Mouse (Mus musculus): ENCODE measurements around the gene Ring1. TPM values are rescaled to one million over a fixed set of nuclear protein-coding genes. Genes with fewer than 3 reads are reported as not detected.
A peak's percentile ranks its signal among the peaks of the same experiment; 100 is the strongest.
"Not testable (repeated sequence)": the region's sequence is repeated elsewhere in the genome, so short reads cannot be mapped to it uniquely, and the experiment has no call there.

The Ring1 gene
- polyA plus RNA-seq, 2 experiments, result 1.2 to 9.7 TPM

DNA sequence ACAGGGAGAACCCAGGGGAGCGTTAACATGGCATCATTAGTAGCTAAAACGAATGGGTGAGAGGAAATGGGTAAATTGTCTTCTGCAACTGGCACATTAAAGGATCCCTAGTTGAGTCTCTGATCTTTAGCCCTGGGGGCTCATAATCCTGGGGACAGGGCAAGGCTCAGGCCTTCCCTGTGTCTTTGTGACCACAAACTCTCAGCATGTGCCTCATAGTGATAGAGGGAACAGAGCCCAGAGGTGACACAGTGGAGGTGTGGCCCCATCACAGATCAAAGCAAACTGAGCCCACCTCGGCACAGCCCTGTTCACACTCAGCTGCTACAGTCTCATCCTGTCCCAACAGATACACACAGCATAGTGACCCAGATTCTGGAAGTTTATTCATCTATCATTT is 28.8 kb downstream of the Ring1 start:
- Histone ChIP-seq H3K9ac (replicated peaks) (no peak overlapping the region), H3K36me3 (replicated peaks; ENCODE audit: control insufficient read depth, insufficient read depth, low read depth) (no peaks in the 10 kb centered on the region), H3K27ac (no peak overlapping the region), H3K27me3 (ENCODE audit: control insufficient read depth, insufficient read depth, low read length) (peaks cover 4% of the 10 kb centered on the region; the same call in 1 of the 2 replicates), H3K4me3 (ENCODE audit: insufficient read depth in 1 of 2, low read depth in 2 of 2, low read length in 2 of 2) (no peak overlapping the region), H3K4me2 (ENCODE audit: low read depth) (no peak overlapping the region), H3K4me1 (replicated peaks; ENCODE audit: control insufficient read depth in 2 of 2, insufficient read depth in 2 of 2, low read length in 1 of 2) (peaks cover 0 to 2% of the 10 kb centered on the region in 2 experiments; a peak in 1 of 4 replicates), H3K9me3 (ENCODE audit: control insufficient read depth, low read length) (no peaks in the 10 kb centered on the region)
- no peak for TF ChIP-seq EP300 (IDR thresholded peaks at IDR 0.05; ENCODE audit: low read depth)
- TF ChIP-seq CTCF (IDR thresholded peaks at IDR 0.05; ENCODE audit: low read depth), result no peak
- no peak for DNase-seq (ENCODE audit: low read depth in 3 of 3, low spot score in 3 of 3)
- no peak for ATAC-seq (ENCODE audit: insufficient read depth)
- 50% methylated on average over 3 of the region's 3 CpGs for WGBS (ENCODE audit: insufficient replicate concordance)

DNA sequence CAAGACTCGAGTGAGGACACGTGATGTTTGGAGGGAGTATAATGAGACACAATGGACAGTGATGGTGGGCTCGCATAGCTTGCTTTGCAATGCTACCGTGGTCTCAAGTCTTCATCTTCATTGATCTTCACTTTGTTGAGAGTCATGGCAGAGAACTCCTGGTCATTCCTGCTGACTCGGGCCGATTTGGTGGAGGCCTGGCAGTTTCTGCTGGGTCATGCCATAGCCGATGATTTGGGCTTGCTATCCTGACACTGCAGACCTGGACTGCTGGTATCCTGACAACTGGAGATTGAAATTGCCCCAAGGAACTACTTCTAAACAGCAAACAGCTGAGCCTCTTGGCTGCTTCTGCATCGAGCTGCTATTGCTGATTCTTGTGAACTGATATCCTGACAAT is 29.5 kb downstream of the Ring1 start:
- WGBS (ENCODE audit: insufficient replicate concordance), result 76% methylated on average over 8 of the region's 8 CpGs
- TF ChIP-seq CTCF (IDR thresholded peaks at IDR 0.05; ENCODE audit: low read depth) (no peak), EP300 (IDR thresholded peaks at IDR 0.05; ENCODE audit: low read depth) (no peak)

DNA sequence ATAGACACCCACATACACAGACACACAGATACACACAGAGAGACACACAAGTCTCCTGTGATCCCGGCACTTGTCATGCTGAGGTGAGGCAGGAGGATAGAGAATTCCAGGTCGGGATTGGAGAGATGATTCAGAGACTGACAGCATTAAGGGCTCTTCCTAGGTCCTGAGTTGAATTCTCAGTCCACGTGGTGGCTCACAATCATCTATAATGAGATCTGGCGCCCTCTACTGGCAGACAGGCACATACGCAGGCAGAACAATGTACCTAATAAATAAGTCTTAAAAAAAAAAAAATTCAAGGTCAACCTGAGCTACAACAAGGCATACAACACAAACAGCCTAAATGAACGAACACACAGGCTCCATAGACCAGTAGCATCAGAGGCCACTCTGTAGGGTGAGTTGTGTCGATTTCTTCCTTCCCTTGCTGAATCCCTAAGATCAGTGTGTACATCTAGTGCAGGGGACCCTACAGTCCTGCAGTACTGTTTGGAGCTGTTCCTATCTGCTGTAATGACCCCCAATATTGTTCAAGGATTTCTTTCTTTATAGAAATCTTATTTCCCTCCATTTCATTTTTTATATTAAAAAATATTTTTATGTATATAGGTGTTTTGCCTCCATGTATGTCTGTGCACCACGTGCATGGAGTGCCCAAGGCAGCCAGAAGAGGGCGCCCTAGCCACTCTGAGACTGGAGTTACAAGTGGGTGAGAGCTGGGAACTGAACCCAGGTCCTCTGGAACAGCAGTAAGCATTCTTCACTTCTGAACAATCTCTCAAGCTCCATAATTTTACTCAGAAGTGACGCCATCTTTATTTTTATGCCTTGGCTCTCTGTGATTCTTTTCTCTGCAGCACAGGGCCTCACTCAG is 32.5 kb downstream of the Ring1 start:
- Histone ChIP-seq H3K9ac (replicated peaks) (no peak overlapping the region), H3K27me3 (ENCODE audit: control insufficient read depth, insufficient read depth, low read length) (no peaks in the 10 kb centered on the region), H3K27ac (no peak overlapping the region), H3K4me1 (replicated peaks; ENCODE audit: control insufficient read depth in 2 of 2, insufficient read depth in 2 of 2, low read length in 1 of 2) (peaks cover 0 to 2% of the 10 kb centered on the region in 2 experiments; a peak in 1 of 4 replicates), H3K4me3 (ENCODE audit: insufficient read depth in 1 of 2, low read depth in 2 of 2, low read length in 2 of 2) (no peak overlapping the region), H3K9me3 (ENCODE audit: control insufficient read depth, low read length) (no peaks in the 10 kb centered on the region), H3K36me3 (replicated peaks; ENCODE audit: control insufficient read depth, insufficient read depth, low read depth) (no peaks in the 10 kb centered on the region), H3K4me2 (ENCODE audit: low read depth) (no peak overlapping the region)
- no peak for ATAC-seq (ENCODE audit: insufficient read depth)
- peak; percentile 58 to 66 (median 64) for DNase-seq (ENCODE audit: low read depth in 3 of 3, low spot score in 3 of 3)
- no peak for TF ChIP-seq EP300 (IDR thresholded peaks at IDR 0.05; ENCODE audit: low read depth)
- TF ChIP-seq CTCF (IDR thresholded peaks at IDR 0.05; ENCODE audit: low read depth), result peak; percentile 86
- WGBS (ENCODE audit: insufficient replicate concordance), result 26% methylated on average over 10 of the region's 10 CpGs

More for the DNA sequence above, 29.5 kb downstream of the Ring1 start:
- DNase-seq (ENCODE audit: low read depth in 3 of 3, low spot score in 3 of 3) (no peak), ATAC-seq (ENCODE audit: insufficient read depth) (no peak)
- Histone ChIP-seq H3K4me3 (ENCODE audit: insufficient read depth in 1 of 2, low read depth in 2 of 2, low read length in 2 of 2) (no peak overlapping the region), H3K36me3 (replicated peaks; ENCODE audit: control insufficient read depth, insufficient read depth, low read depth) (no peaks in the 10 kb centered on the region), H3K4me2 (ENCODE audit: low read depth) (no peak overlapping the region), H3K27ac (no peak overlapping the region), H3K9ac (replicated peaks) (no peak overlapping the region), H3K4me1 (replicated peaks; ENCODE audit: control insufficient read depth in 2 of 2, insufficient read depth in 2 of 2, low read length in 1 of 2) (peaks cover 0 to 2% of the 10 kb centered on the region in 2 experiments; a peak in 1 of 4 replicates), H3K27me3 (ENCODE audit: control insufficient read depth, insufficient read depth, low read length) (no peaks in the 10 kb centered on the region; the same call in 1 of the 2 replicates), H3K9me3 (ENCODE audit: control insufficient read depth, low read length) (no peaks in the 10 kb centered on the region)

DNA sequence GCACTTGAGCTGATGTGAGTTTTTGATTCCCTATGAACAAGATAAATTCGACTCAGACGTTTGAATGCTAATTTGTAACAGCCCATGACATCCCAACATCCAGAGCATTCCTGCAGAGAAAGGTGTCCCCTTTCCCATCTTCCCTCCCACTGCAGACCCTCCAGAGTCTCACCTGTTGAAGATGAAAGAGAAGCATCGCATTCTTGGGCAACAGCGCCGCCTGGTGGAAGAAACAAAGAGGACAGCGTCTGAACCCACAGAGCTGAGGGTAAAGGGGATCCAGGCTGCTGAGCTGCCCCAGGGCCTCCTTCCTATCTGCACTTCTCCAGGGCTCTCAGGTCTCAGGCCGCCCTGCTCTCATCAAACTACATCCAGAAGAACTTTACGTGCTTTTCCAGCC is 42.3 kb downstream of the Ring1 start:
- peaks cover 15% of the 10 kb centered on the region; the same call in 1 of the 2 replicates for H3K27me3 ChIP-seq (ENCODE audit: control insufficient read depth, insufficient read depth, low read length)
- ATAC-seq (ENCODE audit: insufficient read depth); H3K9ac ChIP-seq (replicated peaks); H3K4me3 ChIP-seq (ENCODE audit: insufficient read depth in 1 of 2, low read depth in 2 of 2, low read length in 2 of 2); H3K9me3 ChIP-seq (ENCODE audit: control insufficient read depth, low read length); H3K36me3 ChIP-seq (replicated peaks; ENCODE audit: control insufficient read depth, insufficient read depth, low read depth); DNase-seq (ENCODE audit: low read depth in 3 of 3, low spot score in 3 of 3); H3K27ac ChIP-seq: not testable (repeated sequence)
- peak overlapping the region; percentile 64 for H3K4me2 ChIP-seq (ENCODE audit: low read depth)
- TF ChIP-seq CTCF (IDR thresholded peaks at IDR 0.05; ENCODE audit: low read depth), result peak; percentile 95
- 4% methylated on average over 8 of the region's 8 CpGs for WGBS (ENCODE audit: insufficient replicate concordance)
- peaks cover 0 to 21% of the 10 kb centered on the region in 2 experiments; a peak in 2 of 4 replicates for H3K4me1 ChIP-seq (replicated peaks; ENCODE audit: control insufficient read depth in 2 of 2, insufficient read depth in 2 of 2, low read length in 1 of 2)

DNA sequence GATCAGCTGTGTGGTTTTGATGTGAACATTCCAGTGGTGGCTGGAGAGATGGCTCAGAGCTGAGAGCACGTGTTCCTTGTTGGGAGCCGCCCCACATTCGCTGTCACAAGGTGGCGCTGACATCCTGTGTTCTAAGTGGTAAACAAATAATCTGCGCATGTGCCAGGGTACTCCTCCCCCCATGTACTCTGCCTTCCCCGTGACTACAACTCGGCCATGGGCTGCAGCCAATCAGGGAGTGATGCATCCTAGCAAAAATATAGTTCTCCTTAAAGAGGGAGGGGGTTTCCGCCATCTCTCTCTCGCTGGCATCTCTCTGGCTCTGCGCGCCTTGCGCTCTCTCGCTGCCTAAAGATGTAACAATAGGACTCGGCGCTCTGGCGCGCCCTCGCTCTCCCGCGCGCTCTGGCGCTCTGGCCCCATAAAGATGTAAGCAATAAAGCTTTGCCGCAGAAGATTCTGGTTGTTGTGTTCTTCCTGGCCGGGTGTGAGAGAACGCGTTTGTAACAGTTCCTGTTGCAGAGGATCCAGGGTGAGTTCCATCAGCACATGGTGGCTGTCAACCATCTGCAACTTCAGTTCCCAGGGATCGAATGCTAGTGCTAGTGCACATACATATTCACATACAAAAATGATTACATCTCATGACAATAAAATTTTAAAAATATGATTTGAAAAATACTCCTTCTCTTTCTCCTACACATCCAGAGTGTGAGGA is 43.1 kb downstream of the Ring1 start:
- 1% methylated on average over 27 of the region's 27 CpGs for WGBS (ENCODE audit: insufficient replicate concordance)

More for the DNA sequence above, 43.1 kb downstream of the Ring1 start:
- H3K4me1 ChIP-seq (replicated peaks; ENCODE audit: control insufficient read depth in 2 of 2, insufficient read depth in 2 of 2, low read length in 1 of 2), result peaks cover 0 to 21% of the 10 kb centered on the region in 2 experiments; a peak in 2 of 4 replicates
- not testable (repeated sequence) for H3K9me3 ChIP-seq (ENCODE audit: control insufficient read depth, low read length); H3K27ac ChIP-seq; H3K36me3 ChIP-seq (replicated peaks; ENCODE audit: control insufficient read depth, insufficient read depth, low read depth)
- DNase-seq (ENCODE audit: low read depth in 3 of 3, low spot score in 3 of 3) (peak; percentile 79 to 83 (median 80)), ATAC-seq (ENCODE audit: insufficient read depth) (peak; percentile 76)
- TF ChIP-seq CTCF (IDR thresholded peaks at IDR 0.05; ENCODE audit: low read depth), result peak; percentile 81
- H3K4me2 ChIP-seq (ENCODE audit: low read depth), result peak overlapping the region; percentile 64
- peak overlapping the region; percentile 41 for H3K9ac ChIP-seq (replicated peaks)
- peak overlapping the region; percentile 52 to 73 for H3K4me3 ChIP-seq (ENCODE audit: insufficient read depth in 1 of 2, low read depth in 2 of 2, low read length in 2 of 2)
- peaks cover 15% of the 10 kb centered on the region; the same call in 1 of the 2 replicates for H3K27me3 ChIP-seq (ENCODE audit: control insufficient read depth, insufficient read depth, low read length)

All from liver, embryonic 14.5 days (tissue).